Comparison of ENCODE assay signal across 19 mouse cellular contexts in genomic region chr8:94343778-94344320, GRCm38 (mm10). TPM values are rescaled to one million over a fixed set of nuclear protein-coding genes. Genes with fewer than 3 reads are reported as not detected.
DNase-seq lines count a peak whose midpoint lies in the region; ATAC-seq and TF ChIP-seq lines count a peak whose summit lies in the region.
"Had no signal": no experiment of that assay in that cellular context is flagged by ENCODE, and none has a peak within 500 bp of the region (broad histone marks: within the 10 kb centered on the region; RNA-seq: fewer than 3 reads in every experiment).

No protein-coding gene starts in this region.

- H3K27ac ChIP-seq in gastrocnemius, adult 2 months = peak overlapping the region; percentile 46
- 0 out of 2 replicates have a peak overlapping the region, but pooled peaks have one; percentile 26 for H3K27ac ChIP-seq in hindbrain, postnatal 0 days
- no peak overlapping the region for H3K27ac ChIP-seq in hindbrain, embryonic 13.5 days
- no peak overlapping the region for H3K27ac ChIP-seq in lung, embryonic 16.5 days (ENCODE audit: low read length)
- H3K27ac ChIP-seq: embryonic facial prominence, embryonic 12.5 days; heart, embryonic 10.5 days; heart, embryonic 15.5 days; left cerebral cortex, adult 2 months; limb, embryonic 12.5 days; liver, embryonic 13.5 days; midbrain, embryonic 12.5 days had no signal

- no peak for TF ChIP-seq CTCF in gastrocnemius, adult 2 months (IDR thresholded peaks at IDR 0.05)
- TF ChIP-seq CTCF in hindbrain, postnatal 0 days (IDR thresholded peaks at IDR 0.05; ENCODE audit: low read depth) = no peak

- DNase-seq in gastrocnemius, adult 2 months = no peak
- no peak for DNase-seq in gastrocnemius, postnatal 10 days
- no peak for DNase-seq in hindbrain, postnatal 0 days (ENCODE audit: low spot score)
- no peak for DNase-seq in lung, postnatal 25 days (ENCODE audit: low spot score)

- H3K4me1 ChIP-seq in hindbrain, postnatal 0 days (ENCODE audit: insufficient read depth, low read length) = no peaks in the 10 kb centered on the region
- H3K4me1 ChIP-seq in hindbrain, embryonic 13.5 days (replicated peaks) = no peaks in the 10 kb centered on the region
- no peaks in the 10 kb centered on the region for H3K4me1 ChIP-seq in lung, embryonic 16.5 days (replicated peaks; ENCODE audit: control insufficient read depth, insufficient read depth, low read length)
- H3K4me1 ChIP-seq: embryonic facial prominence, embryonic 12.5 days; limb, embryonic 12.5 days; liver, embryonic 13.5 days; midbrain, embryonic 12.5 days had no signal

- intact Hi-C loops in gastrocnemius, adult 2 months (cut with DNase I) = loop anchor here (1.0 kb wide), 1 partner anchor 53 kb away; no protein-coding TSS in a partner anchor

- no peaks in the 10 kb centered on the region for H3K9me3 ChIP-seq in hindbrain, postnatal 0 days (ENCODE audit: low read length)
- H3K9me3 ChIP-seq in hindbrain, embryonic 13.5 days = no peaks in the 10 kb centered on the region
- H3K9me3 ChIP-seq in lung, embryonic 16.5 days (ENCODE audit: control insufficient read depth, low read length) = no peaks in the 10 kb centered on the region
- H3K9me3 ChIP-seq: embryonic facial prominence, embryonic 12.5 days; heart, embryonic 10.5 days; heart, embryonic 15.5 days; limb, embryonic 12.5 days; liver, embryonic 13.5 days; megakaryocyte, embryonic 14.5 days; midbrain, embryonic 12.5 days had no signal

- H3K4me3 ChIP-seq in gastrocnemius, adult 2 months = no peak overlapping the region
- no peak overlapping the region for H3K4me3 ChIP-seq in hindbrain, postnatal 0 days (ENCODE audit: low read length)
- H3K4me3 ChIP-seq in hindbrain, embryonic 13.5 days = no peak overlapping the region
- no peak overlapping the region for H3K4me3 ChIP-seq in lung, embryonic 16.5 days (ENCODE audit: low read length)
- H3K4me3 ChIP-seq: embryonic facial prominence, embryonic 12.5 days; heart, embryonic 10.5 days; heart, embryonic 15.5 days; left cerebral cortex, adult 2 months; limb, embryonic 12.5 days; liver, embryonic 13.5 days; megakaryocyte, embryonic 14.5 days; midbrain, embryonic 12.5 days had no signal

- H3K9ac ChIP-seq in hindbrain, postnatal 0 days (replicated peaks; ENCODE audit: low read length) = no peak overlapping the region
- H3K9ac ChIP-seq in hindbrain, embryonic 13.5 days = no peak overlapping the region
- no peak overlapping the region for H3K9ac ChIP-seq in lung, embryonic 16.5 days (ENCODE audit: low read length)
- H3K9ac ChIP-seq: embryonic facial prominence, embryonic 12.5 days; heart, embryonic 15.5 days; limb, embryonic 12.5 days; liver, embryonic 13.5 days; lung, embryonic 14.5 days; midbrain, embryonic 12.5 days had no signal

- WGBS in hindbrain, postnatal 0 days = 86% methylated on average over 11 of the region's 11 CpGs
- WGBS in hindbrain, embryonic 13.5 days = 91% methylated on average over 11 of the region's 11 CpGs
- WGBS in lung, embryonic 16.5 days = 80% methylated on average over 11 of the region's 11 CpGs

- H3K4me2 ChIP-seq in hindbrain, postnatal 0 days (ENCODE audit: low read depth, low read length) = no peak overlapping the region
- H3K4me2 ChIP-seq in hindbrain, embryonic 13.5 days = no peak overlapping the region
- H3K4me2 ChIP-seq in lung, embryonic 16.5 days (ENCODE audit: low read depth, low read length) = no peak overlapping the region
- H3K4me2 ChIP-seq: embryonic facial prominence, embryonic 12.5 days; heart, embryonic 15.5 days; limb, embryonic 12.5 days; liver, embryonic 13.5 days; lung, embryonic 14.5 days; midbrain, embryonic 12.5 days had no signal

- no peaks in the 10 kb centered on the region for H3K27me3 ChIP-seq in hindbrain, postnatal 0 days (ENCODE audit: insufficient read depth, low read length)
- no peaks in the 10 kb centered on the region for H3K27me3 ChIP-seq in hindbrain, embryonic 13.5 days
- no peaks in the 10 kb centered on the region for H3K27me3 ChIP-seq in lung, embryonic 16.5 days (ENCODE audit: control insufficient read depth, insufficient read depth, low read depth, low read length)
- H3K27me3 ChIP-seq: embryonic facial prominence, embryonic 12.5 days; heart, embryonic 15.5 days; limb, embryonic 12.5 days; liver, embryonic 13.5 days; midbrain, embryonic 12.5 days had no signal

- no peak; the same call in none of the 2 replicates for ATAC-seq in hindbrain, postnatal 0 days
- ATAC-seq in hindbrain, embryonic 13.5 days (ENCODE audit: low FRiP score) = no peak
- ATAC-seq in lung, embryonic 16.5 days (ENCODE audit: low read depth) = peak; percentile 15; the same call in 1 of the 2 replicates
- ATAC-seq: intestine, embryonic 16.5 days had no signal

- no peaks in the 10 kb centered on the region for H3K36me3 ChIP-seq in hindbrain, postnatal 0 days (ENCODE audit: insufficient read depth, low read length)
- no peaks in the 10 kb centered on the region for H3K36me3 ChIP-seq in hindbrain, embryonic 13.5 days
- no peaks in the 10 kb centered on the region for H3K36me3 ChIP-seq in lung, embryonic 16.5 days (ENCODE audit: control insufficient read depth, insufficient read depth, low read length)
- H3K36me3 ChIP-seq: embryonic facial prominence, embryonic 12.5 days; heart, embryonic 10.5 days; heart, embryonic 15.5 days; limb, embryonic 12.5 days; liver, embryonic 13.5 days; midbrain, embryonic 12.5 days had no signal

RNA-seq across cellular contexts. Expression of gene Slc12a3, which starts 14.8 kb away (rescaled TPM):
- total RNA-seq in gastrocnemius, adult 2 months (2021) = not detected
- total RNA-seq in gastrocnemius, postnatal 10 days (2021) = not detected
- 0.05 TPM in 1 of 2 replicates, not detected in the other for total RNA-seq in hindbrain, postnatal 0 days (2014; rRNA removed)
- polyA plus RNA-seq in hindbrain, postnatal 0 days (2015; fragmentation: Nextera tagmentation; extraction: Ambion mirVana) = 0.06 and 0.21 TPM in 2 replicates
- 0.14 and 0.19 TPM in 2 replicates for polyA plus RNA-seq in hindbrain, embryonic 13.5 days (2015; fragmentation: Nextera tagmentation; extraction: Ambion mirVana)
- 0.08 and 0.13 TPM in 2 replicates for polyA plus RNA-seq in lung, embryonic 16.5 days (2015; fragmentation: Nextera tagmentation; extraction: Ambion mirVana)
- total RNA-seq: hematopoietic stem cell, adult 5-6 weeks; monocyte, adult 5-6 weeks had no signal
- polyA plus RNA-seq: limb, embryonic 12.5 days; liver, embryonic 13.5 days; lung, embryonic 14.5 days; midbrain, embryonic 12.5 days; stomach, embryonic 14.5 days had no signal

RNA-seq across cellular contexts. Expression of gene Herpud1, which starts 42.4 kb away (rescaled TPM):
- 100 to 1,000 TPM; 111 to 117 TPM for total RNA-seq in gastrocnemius, adult 2 months (2021)
- 10 to 100 TPM; 51.7 to 56.6 TPM for total RNA-seq in gastrocnemius, postnatal 10 days (2021)
- 87.1 and 87.9 TPM in 2 replicates for total RNA-seq in hindbrain, postnatal 0 days (2014; rRNA removed)
- polyA plus RNA-seq in hindbrain, postnatal 0 days (2015; fragmentation: Nextera tagmentation; extraction: Ambion mirVana) = 65.2 and 65.6 TPM in 2 replicates
- polyA plus RNA-seq in hindbrain, embryonic 13.5 days (2015; fragmentation: Nextera tagmentation; extraction: Ambion mirVana) = 55.8 and 59.3 TPM in 2 replicates
- polyA plus RNA-seq in lung, embryonic 16.5 days (2015; fragmentation: Nextera tagmentation; extraction: Ambion mirVana) = 126 and 140 TPM in 2 replicates

Comparison
In these comparisons a context has a peak if more than half of its experiments do, and no peak if none do; other contexts are left out.
1. H3K27ac ChIP-seq: peak in gastrocnemius, adult 2 months (single experiment) and hindbrain, postnatal 0 days (single experiment); none in hindbrain, embryonic 13.5 days (single experiment) and lung, embryonic 16.5 days (single experiment).